Mouse (Mus musculus): ENCODE results near the gene Ntmt1.

DNA sequence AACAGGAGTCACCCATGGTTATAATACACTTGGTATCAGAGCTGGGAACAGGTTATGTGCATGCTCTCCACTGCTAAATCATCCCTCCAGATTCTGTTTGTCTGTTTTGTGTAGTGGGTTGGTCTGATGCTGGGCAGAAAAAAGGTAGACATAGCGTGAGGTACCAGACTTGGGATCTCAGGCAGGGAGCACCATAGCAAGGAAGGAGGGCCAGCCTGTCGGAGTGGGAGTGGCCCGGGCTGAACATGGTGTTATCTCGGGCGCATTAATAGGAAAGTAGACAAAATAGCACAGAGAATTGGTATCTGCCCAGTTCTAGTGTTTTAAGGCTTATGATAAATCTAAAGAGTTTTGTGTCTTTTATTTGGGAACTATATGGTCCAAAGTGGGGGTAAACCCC, 39.1 kb upstream of the Ntmt1 start:
- TF ChIP-seq POLR2A (IDR thresholded peaks at IDR 0.05; ENCODE audit: insufficient read length, low read depth) (no peak), TCF3 (IDR thresholded peaks at IDR 0.05; ENCODE audit: insufficient read length, low read depth) (no peak), E2F4 (IDR thresholded peaks at IDR 0.05; ENCODE audit: insufficient read depth) (no peak), TCF12 (IDR thresholded peaks at IDR 0.05; ENCODE audit: insufficient read depth, poor library complexity, severe bottlenecking) (no peak), POLR2AphosphoS2 (IDR thresholded peaks at IDR 0.05; ENCODE audit: insufficient read length, low read depth) (no peak), SRF (IDR thresholded peaks at IDR 0.05; ENCODE audit: control insufficient read depth, insufficient read length, low read depth) (no peak), CEBPB (IDR thresholded peaks at IDR 0.05; ENCODE audit: insufficient read depth, poor library complexity, severe bottlenecking) (no peak), MAX (IDR thresholded peaks at IDR 0.05; ENCODE audit: low read depth) (no peak), USF1 (IDR thresholded peaks at IDR 0.05; ENCODE audit: low read depth) (no peak), MYOD1 (IDR thresholded peaks at IDR 0.05; ENCODE audit: control insufficient read depth in 1 of 3, insufficient read length in 2 of 3, low read depth in 2 of 3) (no peak)
